Mouse (Mus musculus): ENCODE data around the gene Olfr31. TPM values are rescaled to one million over a fixed set of nuclear protein-coding genes. Genes with fewer than 3 reads are reported as not detected.

Olfr31 gene
- not detected in 2 replicates for polyA plus RNA-seq (2012; rRNA removed)

DNA sequence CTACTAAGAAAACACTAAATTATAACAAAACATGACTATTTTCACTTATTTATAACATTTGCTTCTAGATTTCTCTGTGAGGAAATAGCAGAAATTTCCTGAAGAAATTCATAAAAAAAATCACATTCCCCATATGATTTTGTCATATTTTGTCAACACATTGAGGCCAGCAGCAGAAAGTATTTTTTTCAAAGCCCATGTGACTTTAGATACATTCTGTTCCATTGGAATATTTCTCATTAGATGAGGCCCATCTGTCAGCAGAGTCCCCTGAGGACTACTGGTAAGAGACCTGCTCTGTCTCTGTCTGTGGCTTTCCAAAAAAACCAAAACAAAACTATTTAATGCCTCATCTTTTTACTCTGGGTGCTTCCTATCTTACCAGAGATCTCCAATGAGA is at the start of gene Olfr31:
TSS of gene Olfr31 (plus strand) at position 301 of the 400 bp plus-strand sequence.

DNA sequence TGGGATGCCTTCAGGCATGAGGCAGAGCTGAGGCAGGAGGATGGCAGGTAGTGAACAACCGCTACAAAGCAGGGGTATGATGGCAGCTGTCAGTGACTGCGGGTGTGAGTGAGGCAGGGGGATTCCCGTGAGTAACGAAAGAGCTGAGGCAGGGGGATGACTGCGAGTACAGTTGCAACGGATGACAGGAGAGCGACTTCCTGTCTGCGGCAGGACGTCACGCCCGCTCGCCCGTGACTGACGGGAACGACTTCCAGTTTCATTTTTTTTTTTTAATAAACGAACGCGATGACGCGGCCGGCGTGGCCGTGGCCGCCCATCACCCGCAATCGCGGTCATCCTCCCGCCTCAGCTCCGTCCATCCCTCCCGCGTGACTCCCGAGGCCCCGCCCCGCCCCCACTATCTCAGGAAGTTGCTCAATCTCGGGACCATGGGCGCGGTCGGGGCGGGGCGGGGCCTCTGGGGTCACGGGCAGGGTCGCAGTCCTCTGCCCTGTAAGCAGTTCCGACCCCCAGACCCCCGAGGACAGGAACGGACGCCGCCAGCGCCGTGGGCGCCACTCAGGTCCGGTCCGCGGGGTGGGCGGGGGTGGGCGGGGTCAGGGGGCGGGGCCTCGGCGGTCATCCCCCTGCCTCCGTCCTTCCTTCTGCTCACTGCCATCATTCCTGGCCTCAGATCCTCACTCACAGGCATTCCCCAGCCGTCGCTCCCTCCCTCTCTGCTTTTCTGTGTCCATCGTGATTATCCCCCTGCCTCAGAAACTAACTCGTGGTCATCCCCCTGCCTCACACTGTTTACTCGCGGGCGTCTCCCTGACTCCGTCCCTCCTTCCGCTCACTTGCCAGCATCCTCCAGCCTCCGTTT is 23.6 kb downstream of the Olfr31 start, which contains the start of gene Il3ra:
TSS of gene Il3ra (plus strand) at position 328 of the 865 bp plus-strand sequence.

Other genes starting within 250 kb of the Olfr31 start
- gene Psmd6, start 201.8 kb upstream of the Olfr31 start, polyA plus RNA-seq (2012; rRNA removed), result 126 TPM in 2 replicates
- gene Olfr720, start 136.0 kb upstream of the Olfr31 start, polyA plus RNA-seq (2012; rRNA removed), result not detected in 2 replicates
- 9.2 and 10.8 TPM in 2 replicates for gene Il3ra, start 23.4 kb downstream of the Olfr31 start, polyA plus RNA-seq (2012; rRNA removed)
- gene Olfr721-ps1, start 78.5 kb downstream of the Olfr31 start, polyA plus RNA-seq (2012; rRNA removed), result not detected in 2 replicates

Measured in central nervous system, embryonic 18 days (tissue).